Mouse (Mus musculus): ENCODE measurements around the gene Pepd. TPM values are rescaled to one million over a fixed set of nuclear protein-coding genes. Genes with fewer than 3 reads are reported as not detected.

The Pepd gene
- total and polyA plus RNA-seq, 3 experiments = 29.7 to 48.0 TPM; not detected in 1

DNA sequence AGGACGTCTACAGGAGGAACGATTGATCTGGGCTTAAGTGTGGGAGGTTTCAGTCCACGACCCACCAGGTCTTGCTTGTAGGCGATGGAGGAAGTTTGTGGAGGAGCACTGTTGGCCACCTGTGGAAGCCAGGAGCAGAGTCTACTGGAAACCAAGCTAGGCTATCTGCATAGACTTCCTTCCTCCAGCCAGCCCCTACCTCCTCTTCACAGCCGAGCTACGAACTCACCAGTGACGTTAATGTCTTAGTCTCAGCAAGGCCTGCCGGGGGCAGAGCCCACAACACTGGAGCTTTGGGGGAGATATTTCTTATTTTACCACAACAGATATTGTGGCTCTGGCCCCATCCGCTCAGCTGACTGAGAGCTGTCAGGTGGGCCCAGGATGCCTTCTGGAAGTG, 73.0 kb downstream of the Pepd start:
- TF ChIP-seq POLR2A (IDR thresholded peaks at IDR 0.05; ENCODE audit: control insufficient read depth in 1 of 2, insufficient read depth in 1 of 2, low read depth in 1 of 2, low read length in 2 of 2, poor library complexity in 1 of 2) (no peak), CTCF (IDR thresholded peaks at IDR 0.05 in 2 of 3, conservative IDR thresholded peaks at IDR 0.05 in 1 of 3; ENCODE audit: control insufficient read depth in 1 of 3, insufficient read depth in 1 of 3, low read depth in 2 of 3, low read length in 3 of 3, poor library complexity in 1 of 3, severe bottlenecking in 1 of 3) (no peak), RAD21 (IDR thresholded peaks at IDR 0.05; ENCODE audit: low read depth, low read length) (no peak)
- no peak overlapping the region for H3K4me3 ChIP-seq (ENCODE audit: control insufficient read depth in 1 of 2, insufficient read depth in 1 of 2, low read depth in 2 of 2, low read length in 2 of 2)
- H3K79me2 ChIP-seq (ENCODE audit: control insufficient read depth, insufficient read depth, low read length, poor library complexity) = no peaks in the 10 kb centered on the region
- no peak overlapping the region for H3K27ac ChIP-seq (ENCODE audit: control insufficient read depth, low read depth, low read length)
- H3K36me3 ChIP-seq (ENCODE audit: control insufficient read depth in 1 of 2, insufficient read depth in 2 of 2, low read length in 2 of 2) = peaks cover 0 to 3% of the 10 kb centered on the region in 2 experiments; a peak in 1 of 4 replicates
- DNase-seq (ENCODE audit: low read depth, low spot score) = no peak
- H3K9ac ChIP-seq (ENCODE audit: control insufficient read depth, low read depth, low read length, poor library complexity, severe bottlenecking) = no peak overlapping the region
- H3K27me3 ChIP-seq (ENCODE audit: control insufficient read depth in 1 of 2, insufficient read depth in 2 of 2, low read length in 2 of 2) = no peaks in the 10 kb centered on the region
- H3K4me1 ChIP-seq (ENCODE audit: control insufficient read depth in 1 of 2, insufficient read depth in 2 of 2, low read length in 2 of 2) = peaks cover 0 to 8% of the 10 kb centered on the region in 2 experiments; a peak in 3 of 4 replicates
- no peaks in the 10 kb centered on the region for H3K9me3 ChIP-seq (replicated peaks; ENCODE audit: insufficient read depth, low read length)

DNA sequence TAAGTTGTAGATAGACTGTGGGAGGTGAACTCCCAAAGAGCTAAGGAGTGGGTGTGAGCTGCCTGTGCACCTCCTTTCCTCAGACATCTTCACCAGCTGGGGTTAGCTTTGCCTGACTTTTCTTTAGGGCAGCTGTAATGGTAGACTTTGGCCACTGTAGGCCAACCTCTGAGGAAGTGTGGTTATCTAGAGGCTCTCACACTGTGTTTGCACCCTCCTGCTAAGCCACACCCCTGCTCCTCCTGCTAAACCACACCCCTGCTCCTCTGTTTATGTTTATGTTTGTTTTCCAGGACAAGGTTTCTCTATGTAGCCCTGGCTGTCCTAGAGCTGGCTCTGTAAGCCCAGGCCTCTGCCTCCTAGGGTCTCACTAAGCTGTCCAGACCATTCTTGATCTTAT, 73.5 kb downstream of the Pepd start:
- peaks cover 0 to 8% of the 10 kb centered on the region in 2 experiments; a peak in 3 of 4 replicates for H3K4me1 ChIP-seq (ENCODE audit: control insufficient read depth in 1 of 2, insufficient read depth in 2 of 2, low read length in 2 of 2)
- no peaks in the 10 kb centered on the region for H3K27me3 ChIP-seq (ENCODE audit: control insufficient read depth in 1 of 2, insufficient read depth in 2 of 2, low read length in 2 of 2)
- H3K27ac ChIP-seq (ENCODE audit: control insufficient read depth, low read depth, low read length) = no peak overlapping the region
- DNase-seq (ENCODE audit: low read depth, low spot score) = peak; percentile 55
- H3K4me3 ChIP-seq (ENCODE audit: control insufficient read depth in 1 of 2, insufficient read depth in 1 of 2, low read depth in 2 of 2, low read length in 2 of 2) = no peak overlapping the region
- TF ChIP-seq JUND (IDR thresholded peaks at IDR 0.05; ENCODE audit: low read depth, low read length) = no peak
- no peak for TF ChIP-seq MYB (IDR thresholded peaks at IDR 0.05; ENCODE audit: low read depth, low read length)
- no peak for TF ChIP-seq POLR2A (IDR thresholded peaks at IDR 0.05; ENCODE audit: control insufficient read depth in 1 of 2, insufficient read depth in 1 of 2, low read depth in 1 of 2, low read length in 2 of 2, poor library complexity in 1 of 2)
- TF ChIP-seq GATA1 (IDR thresholded peaks at IDR 0.05; ENCODE audit: low read depth, low read length) = 0 out of 2 replicates have a peak, but pooled peaks have one; percentile 24
- TF ChIP-seq SIN3A (IDR thresholded peaks at IDR 0.05; ENCODE audit: low read length) = no peak
- TF ChIP-seq NELFE (IDR thresholded peaks at IDR 0.05; ENCODE audit: low read depth, low read length) = no peak
- H3K79me2 ChIP-seq (ENCODE audit: control insufficient read depth, insufficient read depth, low read length, poor library complexity) = no peaks in the 10 kb centered on the region
- H3K9ac ChIP-seq (ENCODE audit: control insufficient read depth, low read depth, low read length, poor library complexity, severe bottlenecking) = no peak overlapping the region
- H3K9me3 ChIP-seq (replicated peaks; ENCODE audit: insufficient read depth, low read length) = no peaks in the 10 kb centered on the region
- peaks cover 0 to 3% of the 10 kb centered on the region in 2 experiments; a peak in 1 of 4 replicates for H3K36me3 ChIP-seq (ENCODE audit: control insufficient read depth in 1 of 2, insufficient read depth in 2 of 2, low read length in 2 of 2)

DNA sequence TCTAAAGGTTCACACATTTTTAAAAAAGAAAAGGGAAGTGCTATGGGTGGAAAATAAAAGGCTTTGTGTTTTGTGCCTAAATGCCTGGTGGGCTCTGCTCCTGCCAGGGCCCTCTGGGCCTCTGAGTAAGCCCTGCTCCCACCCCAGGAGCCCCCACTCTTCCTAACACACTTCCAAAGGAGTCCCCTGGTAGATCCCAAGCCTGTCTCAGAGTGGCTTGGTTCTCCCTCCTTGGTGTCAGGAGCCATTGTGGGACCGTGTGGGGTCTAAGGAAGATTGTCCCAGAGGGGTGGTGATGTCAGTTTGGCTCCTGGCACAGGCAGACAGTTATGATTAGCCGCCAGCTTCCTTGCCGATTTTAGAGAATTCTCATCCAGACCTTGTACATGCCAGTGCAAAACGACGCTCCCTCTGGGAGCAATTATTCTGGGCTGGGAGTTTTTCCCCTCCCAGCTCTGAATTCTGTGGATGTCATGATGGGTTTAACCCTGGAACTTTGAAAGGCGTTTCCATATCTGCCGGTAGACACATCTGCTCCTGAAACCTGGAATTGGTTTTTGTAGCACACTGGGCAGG, 74.5 kb downstream of the Pepd start:
- H3K27me3 ChIP-seq (ENCODE audit: control insufficient read depth in 1 of 2, insufficient read depth in 2 of 2, low read length in 2 of 2) = no peaks in the 10 kb centered on the region
- peaks cover 0 to 8% of the 10 kb centered on the region in 2 experiments; a peak in 3 of 4 replicates for H3K4me1 ChIP-seq (ENCODE audit: control insufficient read depth in 1 of 2, insufficient read depth in 2 of 2, low read length in 2 of 2)
- no peaks in the 10 kb centered on the region for H3K9me3 ChIP-seq (replicated peaks; ENCODE audit: insufficient read depth, low read length)
- no peak overlapping the region for H3K9ac ChIP-seq (ENCODE audit: control insufficient read depth, low read depth, low read length, poor library complexity, severe bottlenecking)
- no peak for DNase-seq (ENCODE audit: low read depth, low spot score)
- no peaks in the 10 kb centered on the region for H3K79me2 ChIP-seq (ENCODE audit: control insufficient read depth, insufficient read depth, low read length, poor library complexity)
- H3K4me3 ChIP-seq (ENCODE audit: control insufficient read depth in 1 of 2, insufficient read depth in 1 of 2, low read depth in 2 of 2, low read length in 2 of 2) = no peak overlapping the region
- no peak overlapping the region for H3K27ac ChIP-seq (ENCODE audit: control insufficient read depth, low read depth, low read length)
- peaks cover 0 to 11% of the 10 kb centered on the region in 2 experiments; a peak in 2 of 4 replicates for H3K36me3 ChIP-seq (ENCODE audit: control insufficient read depth in 1 of 2, insufficient read depth in 2 of 2, low read length in 2 of 2)
- TF ChIP-seq POLR2AphosphoS2 (IDR thresholded peaks at IDR 0.05; ENCODE audit: low read length) (no peak), SMC3 (IDR thresholded peaks at IDR 0.05; ENCODE audit: low read depth, low read length) (no peak), GABPA (IDR thresholded peaks at IDR 0.05; ENCODE audit: low read depth, low read length) (no peak), ETS1 (IDR thresholded peaks at IDR 0.05; ENCODE audit: low read depth, low read length) (no peak), MYB (IDR thresholded peaks at IDR 0.05; ENCODE audit: low read depth, low read length) (no peak), EP300 (IDR thresholded peaks at IDR 0.05; ENCODE audit: low read depth in 1 of 2, low read length in 2 of 2) (no peak), SIN3A (IDR thresholded peaks at IDR 0.05; ENCODE audit: low read length) (no peak)

Measured in MEL (cell line).